Mouse (Mus musculus) C2C12 (cell line): ENCODE measurements around the gene Gm43191.

Experiments
- CTCF ChIP-seq: IDR thresholded peaks from one replicate; pipeline ENCODE4 v1.5.1; 2011; ENCODE audit not compliant: control insufficient read depth, insufficient read depth, insufficient read length
- MAX ChIP-seq: IDR thresholded peaks from one replicate; pipeline ENCODE4 v1.6.1; 2011; ENCODE audit warnings: mild to moderate bottlenecking, control low read depth
- MYOG ChIP-seq: IDR thresholded peaks from one replicate; pipeline ENCODE4 v1.6.1; 2011; ENCODE audit not compliant: control insufficient read depth, insufficient read length; ENCODE audit errors: extremely low read depth
- USF1 ChIP-seq: IDR thresholded peaks from one replicate; pipeline ENCODE4 v1.6.1; 2011; ENCODE audit warnings: low read depth, mild to moderate bottlenecking, control low read depth, moderate library complexity

GRCm38 (mm10) chr3:116635799-116636198 lies 45.3 kb downstream of the Gm43191 start:
- TF ChIP-seq CTCF (no peak), USF1 (no peak), MAX (no peak), MYOG (no peak)
